ENCODE assay signal across 8 mouse cellular contexts in genomic region chr12:112941776-112942713, GRCm38 (mm10). TPM values are rescaled to one million over a fixed set of nuclear protein-coding genes. Genes with fewer than 3 reads are reported as not detected.
DNase-seq lines count a peak whose midpoint lies in the region; ATAC-seq and TF ChIP-seq lines count a peak whose summit lies in the region.

Gene Nudt14, minus strand, starts transcription at chr12:112942124.

- peaks cover 13% of the 10 kb centered on the region; the same call in 1 of the 2 replicates for H3K27me3 ChIP-seq in heart, embryonic 15.5 days
- H3K27me3 ChIP-seq in liver, postnatal 0 days (ENCODE audit: insufficient read depth, low read length) = no peaks in the 10 kb centered on the region
- no peaks in the 10 kb centered on the region for H3K27me3 ChIP-seq in neural tube, embryonic 13.5 days
- H3K27me3 ChIP-seq in testis, adult 2 months (ENCODE audit: control insufficient read depth, insufficient read depth, low read length) = no peaks in the 10 kb centered on the region

- H3K4me3 ChIP-seq in bone marrow macrophage, adult 2 months (ENCODE audit: insufficient read depth, low read length) = peak within 1 kb of the TSS; percentile 82
- peak within 1 kb of the TSS; percentile 90 for H3K4me3 ChIP-seq in heart, embryonic 15.5 days
- H3K4me3 ChIP-seq in liver, postnatal 0 days (ENCODE audit: low read depth, low read length) = peak within 1 kb of the TSS; percentile 66
- peak within 1 kb of the TSS; percentile 70 for H3K4me3 ChIP-seq in neural tube, embryonic 13.5 days
- H3K4me3 ChIP-seq in testis, adult 2 months (ENCODE audit: control insufficient read depth, low read depth, low read length) = peak within 1 kb of the TSS; percentile 91

- H3K4me2 ChIP-seq in heart, embryonic 15.5 days = peak within 1 kb of the TSS; percentile 90
- peak within 1 kb of the TSS; percentile 77 for H3K4me2 ChIP-seq in liver, postnatal 0 days (ENCODE audit: low read depth, low read length)
- H3K4me2 ChIP-seq in neural tube, embryonic 13.5 days = peak within 1 kb of the TSS; percentile 68

- no peaks in the 10 kb centered on the region for H3K36me3 ChIP-seq in heart, embryonic 15.5 days
- no peaks in the 10 kb centered on the region for H3K36me3 ChIP-seq in liver, postnatal 0 days (replicated peaks; ENCODE audit: insufficient read depth, low read length)
- H3K36me3 ChIP-seq in neural tube, embryonic 13.5 days = no peaks in the 10 kb centered on the region
- no peaks in the 10 kb centered on the region for H3K36me3 ChIP-seq in testis, adult 2 months (ENCODE audit: control insufficient read depth, insufficient read depth, low read length)

- H3K9ac ChIP-seq in heart, embryonic 15.5 days = peak within 1 kb of the TSS; percentile 88
- peak within 1 kb of the TSS; percentile 73 for H3K9ac ChIP-seq in liver, postnatal 0 days (replicated peaks)
- peak within 1 kb of the TSS; percentile 84 for H3K9ac ChIP-seq in neural tube, embryonic 13.5 days

- peak; percentile 88 for ATAC-seq in CD4-positive, CD25-positive, alpha-beta regulatory T cell, adult 4 months
- peak; percentile 73 for ATAC-seq in erythroid progenitor cell, adult 5-6 weeks (replicated peaks; ENCODE audit: low FRiP score, poor library complexity, severe bottlenecking)
- peak; percentile 84 for ATAC-seq in heart, embryonic 15.5 days (replicated peaks; ENCODE audit: insufficient number of reproducible peaks, insufficient read depth, low FRiP score, low read depth)
- ATAC-seq in liver, postnatal 0 days = peak; percentile 93
- ATAC-seq in neural tube, embryonic 13.5 days (ENCODE audit: low read depth) = peak; percentile 71

- WGBS in heart, embryonic 15.5 days = 2% methylated on average over 58 of the region's 58 CpGs
- 1% methylated on average over 57 of the region's 58 CpGs for WGBS in liver, postnatal 0 days (ENCODE audit: insufficient replicate concordance)
- WGBS in neural tube, embryonic 13.5 days = 1% methylated on average over 58 of the region's 58 CpGs

- H3K4me1 ChIP-seq in bone marrow macrophage, adult 2 months (ENCODE audit: control insufficient read depth, insufficient read depth, low read length) = peaks cover 11% of the 10 kb centered on the region
- H3K4me1 ChIP-seq in heart, embryonic 15.5 days (replicated peaks) = peaks cover 24% of the 10 kb centered on the region
- H3K4me1 ChIP-seq in liver, postnatal 0 days (ENCODE audit: insufficient read depth) = peaks cover 13% of the 10 kb centered on the region
- peaks cover 45% of the 10 kb centered on the region for H3K4me1 ChIP-seq in neural tube, embryonic 13.5 days (replicated peaks)
- peaks cover 23% of the 10 kb centered on the region for H3K4me1 ChIP-seq in testis, adult 2 months (ENCODE audit: control insufficient read depth, insufficient read depth, low read length)

- TF ChIP-seq EP300 in liver, postnatal 0 days (IDR thresholded peaks at IDR 0.05; ENCODE audit: low read depth) = no peak

- TF ChIP-seq POLR2A in bone marrow macrophage, adult 2 months (IDR thresholded peaks at IDR 0.05; ENCODE audit: borderline replicate concordance, low read depth, low read length) = no peak
- TF ChIP-seq POLR2A in testis, adult 2 months (IDR thresholded peaks at IDR 0.05; ENCODE audit: control insufficient read depth, low read depth, low read length) = no peak; the same call in 1 of the 2 replicates

- DNase-seq in kidney, postnatal 14 days = peak; percentile 90
- peak; percentile 88 for DNase-seq in liver, postnatal 0 days

- no peak for TF ChIP-seq CTCF in bone marrow macrophage, adult 2 months (IDR thresholded peaks at IDR 0.05; ENCODE audit: low read depth, low read length)
- TF ChIP-seq CTCF in liver, postnatal 0 days (IDR thresholded peaks at IDR 0.05; ENCODE audit: low read depth) = no peak
- TF ChIP-seq CTCF in testis, adult 2 months (IDR thresholded peaks at IDR 0.05; ENCODE audit: control insufficient read depth, insufficient read depth, insufficient replicate concordance, low read depth, low read length) = no peak

- H3K27ac ChIP-seq in bone marrow macrophage, adult 2 months (ENCODE audit: insufficient read depth, low read depth, low read length) = peak within 1 kb of the TSS; percentile 57
- peak within 1 kb of the TSS; percentile 78 for H3K27ac ChIP-seq in heart, embryonic 15.5 days
- H3K27ac ChIP-seq in liver, postnatal 0 days (ENCODE audit: low read depth) = peak within 1 kb of the TSS; percentile 83
- H3K27ac ChIP-seq in neural tube, embryonic 13.5 days (replicated peaks) = peak within 1 kb of the TSS; percentile 61; the same call in 1 of the 2 replicates
- H3K27ac ChIP-seq in testis, adult 2 months (ENCODE audit: control insufficient read depth, insufficient read depth, low read depth, low read length) = no peak within 1 kb of the TSS

- H3K9me3 ChIP-seq in heart, embryonic 15.5 days (replicated peaks) = no peaks in the 10 kb centered on the region
- H3K9me3 ChIP-seq in liver, postnatal 0 days (ENCODE audit: low read length) = no peaks in the 10 kb centered on the region
- H3K9me3 ChIP-seq in neural tube, embryonic 13.5 days = no peaks in the 10 kb centered on the region

RNA-seq across cellular contexts. Expression of gene Nudt14, which starts in this region (rescaled TPM):
- 10 to 100 TPM; 38.1 to 42.5 TPM for polyA plus RNA-seq in CD4-positive, CD25-positive, alpha-beta regulatory T cell, adult 4 months (2017; shearing (Covaris generic))
- 31.4 and 32.1 TPM in 2 replicates for polyA plus RNA-seq in bone marrow macrophage, adult 2 months (2012; ENCODE audit: insufficient read depth, insufficient read length, missing spikeins)
- total RNA-seq in erythroid progenitor cell, adult 5-6 weeks (2015; ENCODE audit: low replicate concordance) = 12.3 TPM in 1 of 2 replicates, not detected in the other
- 2.5 and 3.3 TPM in 2 replicates for total RNA-seq in erythroid progenitor cell, adult 5-6 weeks (2017; ENCODE audit: low replicate concordance)
- 32.1 and 48.3 TPM in 2 replicates for polyA plus RNA-seq in heart, embryonic 15.5 days (2015; fragmentation: Nextera tagmentation; extraction: Ambion mirVana)
- 30.0 and 30.6 TPM in 2 replicates for polyA plus RNA-seq in liver, postnatal 0 days (2015; fragmentation: Nextera tagmentation; extraction: Ambion mirVana)
- polyA plus RNA-seq in neural tube, embryonic 13.5 days (2015; fragmentation: Nextera tagmentation; extraction: Ambion mirVana) = 55.1 and 74.8 TPM in 2 replicates
- 14.8 and 15.6 TPM in 2 replicates for polyA plus RNA-seq in testis, adult 2 months (2012; rRNA removed)
